Mouse (Mus musculus) C2C12 (cell line): ENCODE results near the gene Ptger1. TPM values are rescaled to one million over a fixed set of nuclear protein-coding genes. Genes with fewer than 3 reads are reported as not detected.

ENCODE experiments used
- H3K27me3 ChIP-seq: one replicate; pipeline ENCODE4 v1.6.1; 2011; ENCODE audit not compliant: control insufficient read depth, insufficient read depth, insufficient read length
- H3K36me3 ChIP-seq: one replicate; pipeline ENCODE4 v1.6.1; 2011; ENCODE audit not compliant: control insufficient read depth, insufficient read depth
- H3K4me3 ChIP-seq: one replicate; pipeline ENCODE4 v1.5.1; 2011; ENCODE audit warnings: mild to moderate bottlenecking, control low read depth; ENCODE audit not compliant: poor library complexity, insufficient read depth, severe bottlenecking
- H3K79me2 ChIP-seq: one replicate; pipeline ENCODE4 v1.6.1; 2011; ENCODE audit not compliant: control insufficient read depth, insufficient read depth
- H3K79me3 ChIP-seq: one replicate; pipeline ENCODE4 v1.6.1; 2011; ENCODE audit warnings: low read depth, control low read depth
- H3ac ChIP-seq: one replicate; pipeline ENCODE3; 2011; ENCODE audit warnings: low read depth; ENCODE audit not compliant: control insufficient read depth, insufficient read length
- CEBPB ChIP-seq: IDR thresholded peaks from one replicate; pipeline ENCODE4 v1.6.1; 2011; ENCODE audit warnings: low read depth, mild to moderate bottlenecking, control low read depth, moderate library complexity
- CTCF ChIP-seq: IDR thresholded peaks from one replicate; pipeline ENCODE4 v1.5.1; 2011; ENCODE audit not compliant: control insufficient read depth, insufficient read depth, insufficient read length
- FOSL1 ChIP-seq: IDR thresholded peaks from one replicate; pipeline ENCODE4 v1.8.0; 2011; ENCODE audit warnings: mild to moderate bottlenecking, low read length; ENCODE audit not compliant: poor library complexity, insufficient read depth, severe bottlenecking
- MAX ChIP-seq: IDR thresholded peaks from one replicate; pipeline ENCODE4 v1.6.1; 2011; ENCODE audit warnings: mild to moderate bottlenecking, control low read depth
- MYOD1 ChIP-seq: IDR thresholded peaks from one replicate; pipeline ENCODE4 v1.6.1; 2011; ENCODE audit warnings: low read depth; ENCODE audit not compliant: control insufficient read depth, insufficient read length
- MYOG ChIP-seq: IDR thresholded peaks from one replicate; pipeline ENCODE4 v1.6.1; 2011; ENCODE audit not compliant: control insufficient read depth, insufficient read length; ENCODE audit errors: extremely low read depth
- USF1 ChIP-seq: IDR thresholded peaks from one replicate; pipeline ENCODE4 v1.6.1; 2011; ENCODE audit warnings: low read depth, mild to moderate bottlenecking, control low read depth, moderate library complexity
- polyA plus RNA-seq: library from polyadenylated mRNA; unstranded; fragments of >200 nt; fragmentation: generic; extraction: Trizol; gene quantifications from one replicate; pipeline ENCODE4 v1.2.1, GENCODE M21; 2012; ENCODE audit warnings: missing spikeins

Ptger1 gene
- polyA plus RNA-seq, 1 experiment, result 0.56 TPM

DNA sequence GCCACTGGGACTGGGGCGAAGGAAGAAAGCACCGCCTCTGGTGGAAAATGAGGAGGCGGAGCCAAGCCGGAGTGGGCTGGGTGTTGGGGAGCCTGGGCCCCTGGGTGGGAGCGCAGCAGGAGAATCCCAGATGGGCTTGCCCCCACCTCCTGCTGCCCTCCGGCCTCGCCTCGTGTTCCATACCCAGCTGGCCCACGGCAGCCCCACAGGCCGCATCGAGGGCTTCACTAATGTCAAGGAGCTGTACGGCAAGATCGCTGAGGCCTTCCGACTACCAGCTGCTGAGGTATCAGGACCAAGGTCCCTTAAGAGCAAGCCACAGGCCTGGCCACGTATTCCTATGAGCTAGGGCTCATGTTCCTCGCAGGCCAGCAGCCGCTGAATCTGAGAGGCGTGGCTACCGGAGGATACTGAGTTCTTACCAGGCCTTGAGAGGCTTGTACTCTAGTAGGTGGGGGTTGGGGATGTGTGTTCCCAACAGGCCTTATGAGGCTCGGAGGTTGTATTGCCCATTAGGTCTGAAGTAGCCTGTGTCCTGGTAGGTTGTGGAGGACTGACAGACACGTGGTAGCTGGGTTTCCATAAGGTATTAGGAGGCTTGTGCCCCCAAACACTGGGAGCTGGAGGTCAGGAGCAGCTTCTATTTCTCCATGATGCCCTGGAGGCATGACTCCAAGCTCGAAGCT lies 5.3 kb upstream of the Ptger1 start:
- H3K79me2 ChIP-seq, result no peaks in the 10 kb centered on the region
- no peaks in the 10 kb centered on the region for H3K27me3 ChIP-seq
- no peak overlapping the region for H3ac ChIP-seq
- peaks cover 1% of the 10 kb centered on the region for H3K79me3 ChIP-seq
- H3K36me3 ChIP-seq, result peaks cover 10% of the 10 kb centered on the region
- H3K4me3 ChIP-seq, result no peak overlapping the region
- no peak for TF ChIP-seq MYOD1
- no peak for TF ChIP-seq FOSL1
- TF ChIP-seq MYOG, result no peak
- no peak for TF ChIP-seq USF1
- TF ChIP-seq MAX, result no peak
- TF ChIP-seq CTCF, result no peak
- no peak for TF ChIP-seq CEBPB

DNA sequence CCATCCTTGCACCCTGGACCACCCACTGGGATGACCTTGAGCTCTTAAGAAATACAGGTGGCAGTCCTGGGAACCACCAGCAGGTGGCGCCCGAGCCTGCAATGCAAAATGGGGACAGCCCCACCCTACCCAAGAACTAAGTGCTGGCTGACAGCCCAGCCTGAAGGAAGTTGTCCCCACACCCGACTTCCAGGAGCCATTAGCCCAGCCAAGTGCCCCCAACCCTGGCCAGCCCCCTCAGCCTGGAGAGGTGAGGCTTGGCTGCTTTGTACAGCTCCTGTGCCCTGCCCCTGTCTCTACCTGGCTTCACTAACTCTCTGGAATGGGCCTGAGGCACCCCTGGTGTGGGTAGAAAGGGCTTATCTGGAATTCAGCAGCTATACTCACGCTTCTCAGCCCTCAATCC lies 4.1 kb upstream of the Ptger1 start:
- Histone ChIP-seq H3ac (no peak overlapping the region), H3K36me3 (peaks cover 5% of the 10 kb centered on the region), H3K4me3 (no peak overlapping the region), H3K79me2 (no peaks in the 10 kb centered on the region), H3K27me3 (no peaks in the 10 kb centered on the region), H3K79me3 (peaks cover 1% of the 10 kb centered on the region)
- TF ChIP-seq FOSL1 (no peak), CTCF (peak; percentile 72)

DNA sequence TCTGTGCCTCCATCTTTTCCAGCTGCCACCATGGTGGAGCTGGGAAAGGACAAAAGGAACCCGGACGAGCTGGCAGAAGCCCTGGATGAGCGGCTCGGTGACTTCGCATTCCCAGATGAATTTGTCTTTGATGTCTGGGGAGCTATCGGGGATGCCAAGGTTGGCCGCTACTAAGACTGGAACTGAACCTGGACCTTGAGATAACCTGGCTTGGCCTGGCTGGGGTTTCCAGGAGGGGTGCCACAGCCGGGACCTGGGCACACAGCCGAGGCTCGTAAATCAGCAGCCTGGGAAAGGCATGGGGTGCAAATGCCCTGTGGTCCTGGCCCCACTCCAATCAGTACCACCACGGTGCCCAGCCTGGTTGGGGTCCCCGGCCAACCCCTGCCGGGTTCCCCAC lies 2.4 kb upstream of the Ptger1 start:
- Histone ChIP-seq H3K79me3 (no peaks in the 10 kb centered on the region), H3K79me2 (no peaks in the 10 kb centered on the region), H3K4me3 (no peak overlapping the region), H3K27me3 (no peaks in the 10 kb centered on the region), H3K36me3 (peaks cover 5% of the 10 kb centered on the region), H3ac (no peak overlapping the region)
- TF ChIP-seq MYOG (no peak), CTCF (no peak), MYOD1 (no peak), MAX (no peak), CEBPB (no peak), USF1 (no peak), FOSL1 (no peak)

DNA sequence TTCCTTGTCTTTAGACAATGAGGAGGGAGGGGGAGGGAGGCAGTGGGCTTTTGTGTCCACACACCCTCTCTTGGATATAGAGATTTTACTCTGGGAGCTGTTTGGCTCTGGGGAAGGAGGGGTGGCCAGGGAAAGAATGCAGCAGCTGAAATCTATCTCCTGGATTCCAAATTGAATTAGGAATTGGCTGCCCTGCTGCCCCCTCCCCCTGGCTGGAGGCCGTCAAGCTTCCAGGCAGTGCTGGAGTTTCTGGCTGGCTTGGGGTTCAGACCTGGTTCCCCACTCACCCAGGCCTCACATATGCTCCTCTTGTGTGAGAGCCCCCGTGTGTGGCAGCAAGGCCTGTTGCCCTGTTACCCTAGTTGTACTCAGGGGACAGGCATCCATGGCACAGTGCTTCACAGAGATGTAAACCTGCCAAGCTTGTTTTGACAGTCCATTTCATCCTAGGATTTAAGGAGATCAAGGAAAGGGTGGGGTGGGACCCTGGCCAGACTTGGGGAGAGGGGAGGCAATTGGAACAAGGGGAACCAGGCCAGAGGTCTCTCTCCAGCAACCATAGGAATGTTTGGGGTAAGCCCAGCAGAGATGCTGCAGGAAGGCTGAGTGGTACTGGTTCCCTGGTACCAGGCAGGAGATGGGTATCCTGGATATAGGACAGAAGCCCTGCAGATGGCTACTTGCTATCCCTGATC lies 1.4 kb upstream of the Ptger1 start:
- no peaks in the 10 kb centered on the region for H3K79me2 ChIP-seq
- H3K36me3 ChIP-seq, result peaks cover 5% of the 10 kb centered on the region
- no peaks in the 10 kb centered on the region for H3K79me3 ChIP-seq
- H3ac ChIP-seq, result no peak overlapping the region
- no peak overlapping the region for H3K4me3 ChIP-seq
- TF ChIP-seq CTCF (no peak), MYOD1 (no peak), USF1 (no peak), FOSL1 (no peak), MAX (no peak), CEBPB (no peak)
- no peaks in the 10 kb centered on the region for H3K27me3 ChIP-seq

DNA sequence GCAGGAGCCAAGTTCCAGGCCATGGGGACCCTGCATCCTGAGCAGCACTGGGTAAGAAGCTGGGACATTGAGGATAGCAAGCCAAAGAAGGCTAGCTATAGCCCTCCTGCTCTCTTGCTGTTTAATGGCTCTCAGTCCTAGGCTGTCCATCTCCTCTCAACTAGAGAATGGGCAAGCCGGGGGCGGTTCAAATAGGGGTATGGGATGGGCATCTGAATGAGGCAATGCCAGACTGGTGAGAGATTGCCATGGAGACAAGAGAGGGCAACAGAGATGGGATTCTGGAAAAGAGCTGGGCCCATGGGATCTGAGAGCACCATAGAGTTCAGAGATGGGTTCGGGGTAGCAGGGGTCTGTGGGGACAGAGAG lies 372 bp downstream of the Ptger1 start:
- TF ChIP-seq MAX (no peak), CEBPB (no peak), USF1 (no peak), MYOG (no peak), FOSL1 (no peak), CTCF (no peak), MYOD1 (no peak)
- Histone ChIP-seq H3K27me3 (no peaks in the 10 kb centered on the region), H3K79me3 (no peaks in the 10 kb centered on the region), H3K36me3 (peaks cover 4% of the 10 kb centered on the region), H3K4me3 (no peak overlapping the region), H3K79me2 (no peaks in the 10 kb centered on the region), H3ac (no peak overlapping the region)

DNA sequence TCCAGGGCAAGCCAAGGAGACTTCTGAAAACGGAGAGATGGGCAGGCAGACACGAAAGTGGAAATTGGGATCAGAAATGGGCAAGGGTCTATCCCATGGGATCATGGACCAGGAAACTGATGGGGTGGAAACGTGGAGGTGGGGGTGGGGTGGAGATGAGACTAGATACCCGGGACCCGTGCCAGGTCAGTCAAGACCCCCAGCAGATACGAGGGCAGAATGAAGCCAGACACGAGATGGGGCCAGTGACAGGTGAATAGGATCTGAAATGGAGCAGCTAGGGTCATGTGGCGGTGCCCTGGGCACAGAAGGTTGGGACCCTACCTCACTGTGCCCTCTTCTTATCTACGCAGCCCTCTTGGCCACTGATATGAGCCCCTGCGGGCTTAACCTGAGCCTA lies 1.0 kb downstream of the Ptger1 start:
- H3K79me3 ChIP-seq, result no peaks in the 10 kb centered on the region
- H3K4me3 ChIP-seq, result no peak overlapping the region
- peaks cover 1% of the 10 kb centered on the region for H3K36me3 ChIP-seq
- no peak overlapping the region for H3ac ChIP-seq
- no peaks in the 10 kb centered on the region for H3K79me2 ChIP-seq
- TF ChIP-seq MYOD1 (no peak), USF1 (no peak), CEBPB (no peak), MAX (no peak), MYOG (no peak), FOSL1 (no peak), CTCF (no peak)
- H3K27me3 ChIP-seq, result no peaks in the 10 kb centered on the region
